Mouse (Mus musculus) brain, embryonic 14.5 days (tissue): ENCODE data around the gene Zfp653. TPM values are rescaled to one million over a fixed set of nuclear protein-coding genes. Genes with fewer than 3 reads are reported as not detected.

Source experiments
- DNase-seq: peaks from one replicate; pipeline ENCODE4 v3.0.0-alpha.2; 2011; ENCODE audit warnings: low read depth
- CTCF ChIP-seq: fragments of 200-500 bp; IDR thresholded peaks from 2 replicates; pipeline ENCODE4 v1.5.1; 2012; ENCODE audit warnings: inconsistent platforms, mild to moderate bottlenecking, moderate library complexity, borderline replicate concordance; ENCODE audit not compliant: insufficient read depth, insufficient read length; ENCODE audit errors: extremely low read depth
- POLR2A ChIP-seq: fragments of 200-500 bp; IDR thresholded peaks from 2 replicates; pipeline ENCODE4 v1.6.1; 2012; ENCODE audit warnings: mild to moderate bottlenecking, inconsistent platforms, borderline replicate concordance; ENCODE audit not compliant: poor library complexity, insufficient read depth, insufficient read length, severe bottlenecking; ENCODE audit errors: extremely low read depth
- polyA plus RNA-seq: library from polyadenylated mRNA; depleted of rRNA; stranded (reverse); fragments of >200 nt; gene quantifications from 2 replicates; pipeline ENCODE4 v1.2.3, GENCODE M21; 2012

The Zfp653 gene
- polyA plus RNA-seq, 1 experiment = 49.1 TPM

GRCm38 (mm10) chr9:22066433-22066832 is 4.7 kb downstream of the Zfp653 start:
- DNase-seq = peak; percentile 44
- TF ChIP-seq POLR2A (no peak), CTCF (peak; percentile 69; the same call in 1 of the 2 replicates)

DNA sequence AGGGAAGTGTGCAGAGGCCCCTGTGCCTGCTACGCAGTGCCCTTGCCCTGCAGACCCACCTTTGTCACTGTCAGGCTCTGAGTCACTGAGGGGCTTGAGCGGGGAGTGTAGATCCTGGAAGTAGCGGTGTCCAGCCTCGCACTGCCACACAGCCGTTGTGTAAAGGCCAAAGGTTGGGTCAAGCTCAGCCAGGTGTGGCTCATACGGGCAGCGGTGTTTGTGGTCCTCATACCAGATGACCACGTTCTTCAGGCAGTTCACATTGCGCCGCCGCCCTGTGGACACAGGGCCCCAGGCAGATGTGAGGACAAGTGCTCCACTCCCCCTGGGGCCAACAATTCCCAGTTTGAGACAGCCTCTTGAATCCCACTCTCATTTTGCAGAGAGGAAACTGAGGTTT is 5.5 kb downstream of the Zfp653 start:
- no peak for TF ChIP-seq CTCF
- DNase-seq = no peak

GRCm38 (mm10) chr9:22064341-22064740 is 6.8 kb downstream of the Zfp653 start:
- peak; percentile 73 for DNase-seq
- TF ChIP-seq POLR2A (no peak), CTCF (no peak)

DNA sequence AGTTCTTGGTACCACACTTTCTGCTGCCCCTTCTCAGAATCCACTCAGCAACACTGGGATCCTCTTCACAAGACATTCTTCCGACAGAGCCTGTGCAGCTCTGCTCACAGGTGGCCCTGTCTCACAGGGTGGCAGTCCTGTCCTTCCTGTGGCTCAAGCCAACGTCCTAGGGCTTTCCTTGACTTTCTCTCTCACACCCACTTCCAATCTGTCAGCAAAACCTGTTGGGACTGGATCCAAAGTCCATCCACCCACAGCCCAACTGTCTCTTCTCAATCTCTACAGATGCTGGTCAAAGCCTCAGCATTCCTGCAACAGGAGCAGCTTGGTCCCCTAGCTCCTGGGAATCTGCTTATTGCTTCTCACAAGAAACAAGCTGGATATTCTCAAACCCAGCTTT is 9.8 kb downstream of the Zfp653 start:
- DNase-seq = no peak
- TF ChIP-seq POLR2A (no peak), CTCF (no peak)

DNA sequence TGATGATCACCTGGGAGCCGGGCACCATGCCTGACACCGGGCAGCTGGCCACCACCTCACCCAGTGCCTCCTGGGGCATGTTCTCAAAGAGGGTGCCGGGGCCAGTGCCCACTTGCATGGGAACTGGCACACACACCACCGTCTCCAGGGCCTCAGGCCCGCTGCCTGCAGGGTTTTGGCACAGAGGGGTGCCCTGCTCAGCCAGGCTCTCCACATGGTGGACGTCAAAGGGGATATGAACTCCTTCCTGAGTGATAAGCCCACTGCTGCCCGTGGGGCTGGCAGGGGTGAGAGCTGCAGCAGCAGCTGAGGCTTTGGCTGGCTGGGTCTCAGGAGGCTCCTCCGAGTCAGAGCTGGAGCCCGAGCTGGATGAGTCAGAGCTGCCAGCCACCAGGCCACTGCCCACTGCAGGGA is 13.2 kb downstream of the Zfp653 start:
- DNase-seq = no peak
- no peak for TF ChIP-seq POLR2A
- TF ChIP-seq CTCF = no peak

DNA sequence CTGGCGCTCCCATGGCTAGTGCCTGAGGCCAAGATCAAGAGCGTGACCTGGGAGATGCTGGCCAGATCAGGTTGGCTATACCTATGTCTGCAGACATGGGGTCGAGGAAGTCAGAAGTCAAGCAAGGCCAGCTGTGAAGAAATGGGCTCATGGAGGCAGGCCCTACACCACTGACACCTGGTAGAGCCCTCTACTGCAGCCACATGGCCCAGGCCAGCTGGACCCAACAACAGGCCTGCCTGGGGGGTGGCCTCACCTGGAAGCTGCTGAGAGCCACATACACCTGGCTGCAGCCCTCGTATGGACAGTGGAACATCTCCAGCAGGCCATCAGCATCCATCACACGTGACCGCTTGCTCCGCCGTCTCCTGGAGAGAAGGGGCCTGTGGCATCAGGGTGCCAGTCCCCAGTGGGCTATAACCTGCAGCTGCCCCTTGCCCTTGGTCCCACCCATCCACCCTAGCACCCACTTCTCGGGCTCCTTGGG is 14.1 kb downstream of the Zfp653 start:
- no peak for TF ChIP-seq CTCF
- TF ChIP-seq POLR2A = no peak
- no peak for DNase-seq

GRCm38 (mm10) chr9:22056303-22056910 is 14.8 kb downstream of the Zfp653 start:
- TF ChIP-seq CTCF = no peak
- TF ChIP-seq POLR2A = no peak
- DNase-seq = no peak

DNA sequence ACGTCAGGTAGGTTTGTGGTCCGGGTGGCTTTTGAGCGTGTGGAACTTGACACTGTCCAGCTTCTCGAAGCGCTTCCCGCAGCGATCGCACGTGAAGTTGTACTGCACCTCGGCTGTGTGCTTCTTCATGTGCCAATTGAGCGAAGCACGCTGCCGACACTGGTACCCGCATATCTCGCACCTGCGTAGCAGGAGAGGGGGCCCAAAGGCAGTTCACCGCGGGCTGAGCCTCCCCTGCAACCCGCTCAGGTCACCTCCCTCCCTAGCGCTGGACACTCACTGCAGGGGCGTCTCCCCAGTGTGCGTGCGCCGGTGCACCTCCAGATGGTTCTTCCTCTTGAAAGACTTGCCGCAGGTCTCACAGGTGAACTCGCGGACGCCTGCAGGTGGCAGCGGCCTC is 15.5 kb downstream of the Zfp653 start:
- no peak for DNase-seq
- no peak for TF ChIP-seq POLR2A
- no peak for TF ChIP-seq CTCF

DNA sequence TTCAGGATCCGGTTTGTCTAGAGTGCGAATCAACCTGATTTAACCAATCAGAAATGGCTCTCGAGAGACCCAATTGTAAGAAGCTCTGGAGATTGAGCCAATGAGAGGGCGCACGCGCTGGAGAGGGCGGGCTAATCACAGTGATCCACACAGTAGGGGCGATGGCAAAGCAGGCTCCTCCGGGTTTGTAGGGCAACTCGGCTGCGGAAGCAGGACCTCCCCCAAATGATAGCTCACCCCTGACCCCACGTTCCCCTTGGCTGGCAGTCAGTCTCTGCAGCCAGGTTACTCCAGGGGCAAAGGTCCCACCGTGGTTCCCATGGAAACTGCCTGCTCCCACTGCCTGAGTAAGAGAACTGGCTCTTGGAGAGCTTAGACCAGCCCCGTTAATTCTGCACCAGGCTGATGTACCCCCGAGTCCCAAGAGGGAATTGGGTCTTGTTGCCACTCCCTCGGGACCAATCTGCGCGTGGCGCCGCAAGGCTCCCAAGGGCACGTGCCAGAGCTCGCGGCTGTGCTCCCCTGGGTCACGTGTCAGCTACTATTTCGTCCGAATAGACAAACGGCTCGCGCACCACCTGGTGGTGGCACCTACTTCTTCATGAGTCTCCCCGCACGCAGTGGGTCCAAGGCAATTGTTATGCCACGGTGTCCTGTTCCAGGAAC is 16.6 kb downstream of the Zfp653 start:
- DNase-seq = peak; percentile 90
- TF ChIP-seq CTCF (peak; percentile 69), POLR2A (no peak)

DNA sequence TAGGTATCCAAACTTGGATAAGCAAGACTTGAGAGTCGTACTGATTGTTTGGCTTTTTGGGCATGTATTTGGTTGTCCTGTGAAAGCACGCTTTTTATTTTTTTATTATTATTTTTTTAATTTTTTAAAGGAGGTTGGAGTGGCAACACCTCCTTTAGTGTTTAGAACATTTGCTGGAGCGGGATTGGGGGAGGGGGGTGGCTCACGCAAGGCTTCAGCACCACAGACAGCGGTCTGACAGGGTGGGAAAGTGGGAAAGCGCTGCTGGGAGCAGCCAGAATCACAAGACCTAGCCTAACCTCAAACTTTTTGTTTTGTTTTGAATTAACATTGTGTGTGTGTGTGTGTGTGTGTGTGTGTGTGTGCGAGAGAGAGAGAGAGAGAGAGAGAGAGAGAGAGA is 17.5 kb downstream of the Zfp653 start:
- no peak for TF ChIP-seq CTCF
- no peak for TF ChIP-seq POLR2A
- DNase-seq = no peak

- DNase-seq = peak; percentile 95
- TF ChIP-seq CTCF (no peak), POLR2A (peak; percentile 98)
Measured at GRCm38 (mm10) chr9:22051958-22052254, 19.3 kb downstream of the Zfp653 start, which contains the start of gene Elavl3. Elavl3 (minus strand) TSS chr9:22052023.

DNA sequence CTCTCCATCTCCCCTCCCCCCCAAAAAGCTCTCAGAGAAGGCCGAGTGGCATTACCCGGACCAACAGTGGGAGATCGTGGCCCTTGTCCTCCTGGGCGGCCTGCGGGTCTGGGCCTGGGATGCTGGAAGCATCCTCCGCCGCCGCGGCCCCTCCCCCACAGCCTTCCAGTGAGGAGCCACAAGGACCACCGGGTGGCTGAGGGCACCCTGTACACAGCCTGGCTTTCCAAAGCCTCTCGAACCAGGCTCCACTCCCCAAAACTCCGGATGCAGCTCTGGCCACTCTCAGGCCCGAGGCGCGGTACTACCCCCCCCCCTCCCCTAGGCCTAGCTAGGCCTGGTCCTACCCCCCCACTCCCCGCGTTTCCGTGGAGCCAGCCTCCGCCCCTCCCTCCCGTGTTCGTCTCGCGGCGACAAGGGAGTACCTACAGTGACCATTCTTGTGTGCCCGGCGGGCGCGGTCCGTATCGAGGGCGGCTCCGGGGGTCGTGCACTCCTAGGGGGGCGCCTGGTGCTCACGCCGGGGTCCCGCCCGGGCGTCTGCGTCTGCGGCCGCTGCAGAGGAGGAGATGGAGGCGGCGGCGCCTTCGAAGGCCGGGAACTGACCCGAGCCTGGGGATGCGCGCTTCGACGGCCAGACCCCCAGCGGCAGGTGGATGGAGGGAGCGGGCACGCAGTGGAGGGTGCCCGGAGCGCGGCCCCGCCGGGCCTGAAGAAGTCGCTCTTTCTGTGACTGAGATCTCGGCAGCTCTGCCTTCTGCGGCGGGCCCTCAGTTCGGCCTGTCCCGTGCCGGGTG is 19.8 kb downstream of the Zfp653 start:
- DNase-seq = peak; percentile 62
- TF ChIP-seq POLR2A (no peak), CTCF (no peak)

- peak; percentile 91 for DNase-seq
- TF ChIP-seq POLR2A (peak; percentile 41; the same call in 1 of the 2 replicates), CTCF (no peak)
Measured at GRCm38 (mm10) chr9:22050351-22050889, 20.8 kb downstream of the Zfp653 start.
